Mouse (Mus musculus): ENCODE results near the gene Snx10.

DNA sequence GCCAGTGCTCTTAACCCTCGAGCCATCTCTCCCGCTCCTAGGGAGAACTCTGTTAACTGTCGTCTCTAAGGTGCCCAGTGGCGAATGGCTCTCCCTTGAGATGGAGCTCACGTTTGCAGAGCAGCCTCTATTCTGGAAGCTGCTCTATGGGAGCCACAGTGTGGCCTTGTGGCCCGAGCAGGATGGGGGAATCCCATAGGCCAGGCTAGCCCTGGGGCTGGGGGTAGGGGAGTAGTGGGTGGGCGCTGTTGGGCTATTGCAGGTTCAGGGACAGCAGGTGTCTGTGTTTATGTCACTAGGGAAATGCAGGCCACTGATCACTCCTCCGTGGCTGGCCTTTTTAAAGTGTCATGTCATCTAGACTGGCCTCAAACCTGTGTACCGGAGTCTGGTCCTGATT lies 58.4 kb downstream of the Snx10 start:
- no peak for TF ChIP-seq EP300 (optimal IDR thresholded peaks at IDR 0.05)
- TF ChIP-seq CTCF (IDR thresholded peaks at IDR 0.05; ENCODE audit: low read depth), result no peak
